Mouse (Mus musculus) heart, embryonic 14.5 days (tissue): ENCODE measurements around the gene Hbp1. TPM values are rescaled to one million over a fixed set of nuclear protein-coding genes. Genes with fewer than 3 reads are reported as not detected.

Experiments
- ATAC-seq: fragments of 200-750 bp; cut with Nextera tagmentation; 2 replicates; pipeline ENCODE4 v1.8.0; 2017; ENCODE audit warnings: low read depth, moderate TSS enrichment; ENCODE audit not compliant: insufficient number of reproducible peaks, insufficient read depth, low FRiP score
- H3K27ac ChIP-seq, 2 experiments: fragments of 200-500 bp in 1 of 2; fragments of 300-500 bp in 1 of 2; sonication (generic) in 1 of 2; replicated peaks in 1 of 2; 2 replicates each; pipeline ENCODE4 v1.5.1; 2012 to 2014; ENCODE audit warnings: low read depth in 2 of 2, low read length in 2 of 2, control low read depth in 1 of 2, mild to moderate bottlenecking in 1 of 2, mixed read lengths in 1 of 2; ENCODE audit not compliant: control insufficient read depth in 1 of 2, insufficient read depth in 1 of 2
- H3K27me3 ChIP-seq: fragments of 300-500 bp; sonication (generic); 2 replicates; pipeline ENCODE4 v1.6.1; 2014; ENCODE audit warnings: mild to moderate bottlenecking, low read length, control low read depth; ENCODE audit not compliant: control insufficient read depth, insufficient read depth
- H3K36me3 ChIP-seq: fragments of 300-500 bp; sonication (generic); 2 replicates; pipeline ENCODE4 v1.6.1; 2014; ENCODE audit warnings: mild to moderate bottlenecking, control low read depth, low read length, mixed read lengths; ENCODE audit not compliant: control insufficient read depth, insufficient read depth
- H3K4me1 ChIP-seq, 2 experiments: fragments of 200-500 bp in 1 of 2; fragments of 300-500 bp in 1 of 2; sonication (generic) in 1 of 2; 2 replicates each; pipeline ENCODE4 v1.6.1; 2012 to 2014; ENCODE audit warnings: low read length in 2 of 2, control low read depth in 1 of 2, mixed read lengths in 1 of 2; ENCODE audit not compliant: control insufficient read depth in 2 of 2, insufficient read depth in 2 of 2
- H3K4me2 ChIP-seq: fragments of 300-500 bp; sonication (generic); 2 replicates; pipeline ENCODE4 v1.6.1; 2014; ENCODE audit warnings: mild to moderate bottlenecking, low read length
- H3K4me3 ChIP-seq, 2 experiments: fragments of 200-500 bp in 1 of 2; fragments of 300-500 bp in 1 of 2; sonication (generic) in 1 of 2; 2 replicates each; pipeline ENCODE4 v1.5.1; 2012 to 2014; ENCODE audit warnings: low read length in 2 of 2, mild to moderate bottlenecking in 2 of 2, control low read depth in 1 of 2, low read depth in 1 of 2, moderate library complexity in 1 of 2; ENCODE audit not compliant: control insufficient read depth in 1 of 2, insufficient read depth in 1 of 2
- H3K9ac ChIP-seq: fragments of 300-500 bp; sonication (generic); 2 replicates; pipeline ENCODE4 v1.6.1; 2014; ENCODE audit warnings: mild to moderate bottlenecking, low read length
- H3K9me3 ChIP-seq: fragments of 300-500 bp; sonication (generic); 2 replicates; pipeline ENCODE4 v1.6.1; 2016; ENCODE audit warnings: low read length, control low read depth; ENCODE audit not compliant: control insufficient read depth
- WGBS: fragments of 180-500 bp; shearing (Covaris S2); extraction: QIAGEN DNeasy Blood & Tissue Kit; methylation state at CpG from one replicate; pipeline ENCODE4 v1.1.7; 2014; 5-methylcytosine and 5-hydroxymethylcytosine counted together
- polyA plus RNA-seq: library from polyadenylated mRNA; unstranded; fragments of >200 nt; fragmentation: Nextera tagmentation; extraction: Ambion mirVana; gene quantifications from 2 replicates; pipeline ENCODE4 v1.2.1, GENCODE M21; 2014

Gene Hbp1
- polyA plus RNA-seq, 1 experiment from 2014 or later, result 138 TPM

GRCm38 (mm10) chr12:31939026-31939425, 11.3 kb downstream of the Hbp1 start:
- Histone ChIP-seq H3K9me3 (no peaks in the 10 kb centered on the region), H3K9ac (no peak overlapping the region), H3K27ac (no peak overlapping the region), H3K4me1 (peaks cover 0 to 5% of the 10 kb centered on the region in 2 experiments; a peak in 2 of 4 replicates), H3K4me3 (no peak overlapping the region), H3K27me3 (no peaks in the 10 kb centered on the region), H3K4me2 (no peak overlapping the region), H3K36me3 (peaks cover 93% of the 10 kb centered on the region)
- no peak for ATAC-seq

GRCm38 (mm10) chr12:31938391-31938997, 11.8 kb downstream of the Hbp1 start:
- ATAC-seq, result no peak

GRCm38 (mm10) chr12:31937613-31938012, 12.7 kb downstream of the Hbp1 start:
- Histone ChIP-seq H3K9ac (no peak overlapping the region), H3K36me3 (peaks cover 92% of the 10 kb centered on the region), H3K27ac (no peak overlapping the region), H3K27me3 (no peaks in the 10 kb centered on the region), H3K4me2 (no peak overlapping the region), H3K9me3 (no peaks in the 10 kb centered on the region), H3K4me3 (no peak overlapping the region), H3K4me1 (no peaks in the 10 kb centered on the region)
- WGBS, result 85% methylated on average over 3 of the region's 3 CpGs
- no peak for ATAC-seq

More at GRCm38 (mm10) chr12:31938391-31938997, 11.8 kb downstream of the Hbp1 start:
- no peak overlapping the region for H3K9ac ChIP-seq
- H3K4me2 ChIP-seq, result no peak overlapping the region
- H3K4me1 ChIP-seq, result peaks cover 0 to under 1% of the 10 kb centered on the region in 2 experiments; a peak in 1 of 4 replicates
- H3K4me3 ChIP-seq, result no peak overlapping the region
- no peaks in the 10 kb centered on the region for H3K9me3 ChIP-seq
- H3K27me3 ChIP-seq, result no peaks in the 10 kb centered on the region
- peaks cover 92% of the 10 kb centered on the region for H3K36me3 ChIP-seq
- 93% methylated on average over 4 of the region's 4 CpGs for WGBS
- no peak overlapping the region for H3K27ac ChIP-seq

- no peak for ATAC-seq
- H3K9me3 ChIP-seq, result no peaks in the 10 kb centered on the region
- no peak overlapping the region for H3K4me2 ChIP-seq
- H3K4me1 ChIP-seq, result no peaks in the 10 kb centered on the region
- H3K4me3 ChIP-seq, result no peak overlapping the region
- H3K9ac ChIP-seq, result no peak overlapping the region
- H3K36me3 ChIP-seq, result peaks cover 92% of the 10 kb centered on the region
- WGBS, result 49% methylated on average over 6 of the region's 6 CpGs
- no peaks in the 10 kb centered on the region for H3K27me3 ChIP-seq
- H3K27ac ChIP-seq, result no peak overlapping the region
Measured at GRCm38 (mm10) chr12:31936657-31937300, 13.6 kb downstream of the Hbp1 start.

GRCm38 (mm10) chr12:31931818-31932217, 18.5 kb downstream of the Hbp1 start:
- ATAC-seq, result no peak
- WGBS, result 88% methylated on average over 3 of the region's 3 CpGs
- no peak overlapping the region for H3K9ac ChIP-seq

GRCm38 (mm10) chr12:31928498-31928897, 21.8 kb downstream of the Hbp1 start:
- H3K4me1 ChIP-seq, result no peaks in the 10 kb centered on the region
- no peaks in the 10 kb centered on the region for H3K9me3 ChIP-seq
- H3K27me3 ChIP-seq, result no peaks in the 10 kb centered on the region
- 81% methylated on average over 3 of the region's 3 CpGs for WGBS
- ATAC-seq, result no peak
- no peak overlapping the region for H3K9ac ChIP-seq
- peaks cover 96% of the 10 kb centered on the region for H3K36me3 ChIP-seq
- no peak overlapping the region for H3K27ac ChIP-seq
- H3K4me2 ChIP-seq, result no peak overlapping the region
- H3K4me3 ChIP-seq, result no peak overlapping the region

More at GRCm38 (mm10) chr12:31931818-31932217, 18.5 kb downstream of the Hbp1 start:
- no peak overlapping the region for H3K4me2 ChIP-seq
- no peak overlapping the region for H3K4me3 ChIP-seq
- no peaks in the 10 kb centered on the region for H3K27me3 ChIP-seq
- peaks cover 94% of the 10 kb centered on the region for H3K36me3 ChIP-seq
- H3K27ac ChIP-seq, result no peak overlapping the region
- H3K4me1 ChIP-seq, result no peaks in the 10 kb centered on the region
- H3K9me3 ChIP-seq, result no peaks in the 10 kb centered on the region

- ATAC-seq, result no peak
- no peak overlapping the region for H3K4me3 ChIP-seq
- H3K27me3 ChIP-seq, result no peaks in the 10 kb centered on the region
- H3K27ac ChIP-seq, result no peak overlapping the region
- no peaks in the 10 kb centered on the region for H3K9me3 ChIP-seq
- H3K9ac ChIP-seq, result no peak overlapping the region
- WGBS, result 45% methylated on average over 4 of the region's 4 CpGs
- H3K4me2 ChIP-seq, result no peak overlapping the region
- H3K36me3 ChIP-seq, result peaks cover 86% of the 10 kb centered on the region
- no peaks in the 10 kb centered on the region for H3K4me1 ChIP-seq
Measured at GRCm38 (mm10) chr12:31926661-31927061, 23.7 kb downstream of the Hbp1 start.
